Mouse (Mus musculus) heart, embryonic 11.5 days (tissue): Measurements from ENCODE around the gene Rps27. TPM values are rescaled to one million over a fixed set of nuclear protein-coding genes. Genes with fewer than 3 reads are reported as not detected.
"Not testable (repeated sequence)": the region's sequence is repeated elsewhere in the genome, so short reads cannot be mapped to it uniquely, and the experiment has no call there.

Experiments
- ATAC-seq: fragments of 200-750 bp; cut with Nextera tagmentation; replicated peaks from 2 replicates; pipeline ENCODE4 v1.8.0; 2017; ENCODE audit warnings: moderate library complexity; ENCODE audit not compliant: insufficient number of reproducible peaks, low FRiP score, low TSS enrichment
- H3K27ac ChIP-seq: fragments of 300-500 bp; sonication (generic); 2 replicates; pipeline ENCODE4 v1.5.1; 2014; ENCODE audit warnings: mild to moderate bottlenecking, low read depth, low read length
- H3K27me3 ChIP-seq: fragments of 300-500 bp; sonication (generic); 2 replicates; pipeline ENCODE4 v1.6.1; 2014; ENCODE audit warnings: mild to moderate bottlenecking, low read length, mixed read lengths; ENCODE audit not compliant: control insufficient read depth, insufficient read depth
- H3K36me3 ChIP-seq: fragments of 300-500 bp; sonication (generic); 2 replicates; pipeline ENCODE4 v1.6.1; 2014; ENCODE audit warnings: mild to moderate bottlenecking, low read length, moderate library complexity, mixed read lengths; ENCODE audit not compliant: control insufficient read depth, insufficient read depth
- H3K4me1 ChIP-seq: fragments of 300-500 bp; sonication (generic); 2 replicates; pipeline ENCODE4 v1.6.1; 2014; ENCODE audit warnings: low read length; ENCODE audit not compliant: control insufficient read depth, insufficient read depth
- H3K4me2 ChIP-seq: fragments of 300-500 bp; sonication (generic); 2 replicates; pipeline ENCODE4 v1.6.1; 2014; ENCODE audit warnings: mild to moderate bottlenecking, moderate library complexity
- H3K4me3 ChIP-seq: fragments of 300-500 bp; sonication (generic); 2 replicates; pipeline ENCODE4 v1.5.1; 2014; ENCODE audit warnings: low read depth, low read length
- H3K9ac ChIP-seq: fragments of 300-500 bp; sonication (generic); 2 replicates; pipeline ENCODE4 v1.6.1; 2014; ENCODE audit warnings: mild to moderate bottlenecking, low read depth, low read length, moderate library complexity
- H3K9me3 ChIP-seq: fragments of 300-500 bp; sonication (generic); replicated peaks from 2 replicates; pipeline ENCODE4 v1.6.1; 2016; ENCODE audit warnings: low read length; ENCODE audit not compliant: control insufficient read depth
- WGBS: fragments of 180-500 bp; shearing (Covaris S2); extraction: QIAGEN DNeasy Blood & Tissue Kit; methylation state at CpG from one replicate; pipeline ENCODE4 v1.1.7; 2014; ENCODE audit not compliant: insufficient replicate concordance; 5-methylcytosine and 5-hydroxymethylcytosine counted together
- polyA plus RNA-seq: library from polyadenylated mRNA; unstranded; fragments of >200 nt; fragmentation: Nextera tagmentation; extraction: Ambion mirVana; gene quantifications from 2 replicates; pipeline ENCODE4 v1.2.1, GENCODE M21; 2014

Gene Rps27
- polyA plus RNA-seq, 1 experiment from 2014 or later, result 1,016 TPM

- not testable (repeated sequence) for ATAC-seq, H3K27me3 ChIP-seq, H3K4me2 ChIP-seq, H3K27ac ChIP-seq, H3K4me3 ChIP-seq, H3K4me1 ChIP-seq, H3K9ac ChIP-seq, H3K9me3 ChIP-seq, H3K36me3 ChIP-seq
- 76% methylated on average over 2 of the region's 2 CpGs for WGBS
Measured at GRCm38 (mm10) chr3:90252659-90253058, 39.2 kb upstream of the Rps27 start.

- WGBS, result 95% methylated on average over 10 of the region's 12 CpGs
- ATAC-seq, H3K4me1 ChIP-seq, H3K36me3 ChIP-seq, H3K27ac ChIP-seq, H3K4me3 ChIP-seq, H3K27me3 ChIP-seq, H3K9ac ChIP-seq, H3K4me2 ChIP-seq, H3K9me3 ChIP-seq: not testable (repeated sequence)
Measured at GRCm38 (mm10) chr3:90251731-90252226, 38.3 kb upstream of the Rps27 start.

GRCm38 (mm10) chr3:90250791-90251190 lies 37.3 kb upstream of the Rps27 start:
- no peak overlapping the region for H3K4me2 ChIP-seq
- 76% methylated on average over 6 of the region's 6 CpGs for WGBS
- ATAC-seq, result no peak
- H3K27me3 ChIP-seq, result no peaks in the 10 kb centered on the region
- no peak overlapping the region for H3K4me3 ChIP-seq
- H3K27ac ChIP-seq, result no peak overlapping the region
- H3K36me3 ChIP-seq, result peaks cover 2% of the 10 kb centered on the region; the same call in 1 of the 2 replicates
- no peak overlapping the region for H3K9ac ChIP-seq
- H3K9me3 ChIP-seq, result no peaks in the 10 kb centered on the region
- peaks cover 9% of the 10 kb centered on the region for H3K4me1 ChIP-seq

GRCm38 (mm10) chr3:90248746-90249100 lies 35.3 kb upstream of the Rps27 start:
- peak; percentile 35; the same call in 1 of the 2 replicates for ATAC-seq

GRCm38 (mm10) chr3:90247960-90248745 lies 34.7 kb upstream of the Rps27 start, which contains the start of gene Slc39a1:
Gene Slc39a1 (plus strand): TSS chr3:90248172.
- peak; percentile 91 for ATAC-seq

More at GRCm38 (mm10) chr3:90248746-90249100, 35.3 kb upstream of the Rps27 start:
- Histone ChIP-seq H3K9me3 (no peaks in the 10 kb centered on the region), H3K36me3 (peaks cover 2% of the 10 kb centered on the region; the same call in 1 of the 2 replicates), H3K4me2 (peak overlapping the region; percentile 93), H3K4me3 (peak overlapping the region; percentile 81), H3K9ac (peak overlapping the region; percentile 89), H3K4me1 (peaks cover 6% of the 10 kb centered on the region), H3K27ac (peak overlapping the region; percentile 95), H3K27me3 (no peaks in the 10 kb centered on the region)
- under 1% methylated on average over 10 of the region's 10 CpGs for WGBS

GRCm38 (mm10) chr3:90247630-90247959 lies 34.1 kb upstream of the Rps27 start:
- peaks cover 2% of the 10 kb centered on the region; the same call in 1 of the 2 replicates for H3K36me3 ChIP-seq
- peaks cover 12% of the 10 kb centered on the region for H3K4me1 ChIP-seq
- no peaks in the 10 kb centered on the region for H3K9me3 ChIP-seq
- 3% methylated on average over 3 of the region's 3 CpGs for WGBS
- no peak for ATAC-seq
- peak overlapping the region; percentile 93 for H3K4me2 ChIP-seq
- H3K4me3 ChIP-seq, result peak overlapping the region; percentile 81
- H3K9ac ChIP-seq, result peak overlapping the region; percentile 89
- H3K27me3 ChIP-seq, result no peaks in the 10 kb centered on the region
- H3K27ac ChIP-seq, result peak overlapping the region; percentile 95

More at GRCm38 (mm10) chr3:90247960-90248745, 34.7 kb upstream of the Rps27 start, which contains the start of gene Slc39a1:
- Histone ChIP-seq H3K9ac (peak within 1 kb of the TSS; percentile 89), H3K4me3 (peak within 1 kb of the TSS; percentile 81), H3K27ac (peak within 1 kb of the TSS; percentile 95), H3K4me2 (peak within 1 kb of the TSS; percentile 93), H3K4me1 (peaks cover 6% of the 10 kb centered on the region), H3K27me3 (no peaks in the 10 kb centered on the region), H3K9me3 (no peaks in the 10 kb centered on the region), H3K36me3 (peaks cover 2% of the 10 kb centered on the region; the same call in 1 of the 2 replicates)
- under 1% methylated on average over 44 of the region's 44 CpGs for WGBS

- Histone ChIP-seq H3K4me2 (no peak overlapping the region), H3K27me3 (no peaks in the 10 kb centered on the region), H3K4me3 (no peak overlapping the region), H3K9ac (no peak overlapping the region), H3K9me3 (no peaks in the 10 kb centered on the region), H3K27ac (no peak overlapping the region), H3K36me3 (peaks cover 2% of the 10 kb centered on the region; the same call in 1 of the 2 replicates), H3K4me1 (peaks cover 13% of the 10 kb centered on the region)
- no peak for ATAC-seq
- 78% methylated on average over 2 of the region's 2 CpGs for WGBS
Measured at GRCm38 (mm10) chr3:90245406-90245805, 32.0 kb upstream of the Rps27 start.

GRCm38 (mm10) chr3:90242984-90243775 lies 29.7 kb upstream of the Rps27 start, which contains the start of gene Creb3l4:
Gene Creb3l4 (minus strand): TSS chr3:90243512.
- Histone ChIP-seq H3K4me3 (peak within 1 kb of the TSS; percentile 45), H3K9ac (peak within 1 kb of the TSS; percentile 59), H3K27me3 (no peaks in the 10 kb centered on the region), H3K4me2 (peak within 1 kb of the TSS; percentile 87), H3K9me3 (no peaks in the 10 kb centered on the region), H3K27ac (no peak within 1 kb of the TSS), H3K36me3 (no peaks in the 10 kb centered on the region), H3K4me1 (peaks cover 9% of the 10 kb centered on the region; the same call in 1 of the 2 replicates)
- 0 out of 2 replicates have a peak, but pooled peaks have one; percentile 39 for ATAC-seq
- WGBS, result 3% methylated on average over 19 of the region's 19 CpGs
